Mouse (Mus musculus): ENCODE data around the gene Galnt4. TPM values are rescaled to one million over a fixed set of nuclear protein-coding genes. Genes with fewer than 3 reads are reported as not detected.

The Galnt4 gene
- polyA plus RNA-seq, 3 experiments from 2014 or later, result 2.6 to 3.4 (median 3.4) TPM

DNA sequence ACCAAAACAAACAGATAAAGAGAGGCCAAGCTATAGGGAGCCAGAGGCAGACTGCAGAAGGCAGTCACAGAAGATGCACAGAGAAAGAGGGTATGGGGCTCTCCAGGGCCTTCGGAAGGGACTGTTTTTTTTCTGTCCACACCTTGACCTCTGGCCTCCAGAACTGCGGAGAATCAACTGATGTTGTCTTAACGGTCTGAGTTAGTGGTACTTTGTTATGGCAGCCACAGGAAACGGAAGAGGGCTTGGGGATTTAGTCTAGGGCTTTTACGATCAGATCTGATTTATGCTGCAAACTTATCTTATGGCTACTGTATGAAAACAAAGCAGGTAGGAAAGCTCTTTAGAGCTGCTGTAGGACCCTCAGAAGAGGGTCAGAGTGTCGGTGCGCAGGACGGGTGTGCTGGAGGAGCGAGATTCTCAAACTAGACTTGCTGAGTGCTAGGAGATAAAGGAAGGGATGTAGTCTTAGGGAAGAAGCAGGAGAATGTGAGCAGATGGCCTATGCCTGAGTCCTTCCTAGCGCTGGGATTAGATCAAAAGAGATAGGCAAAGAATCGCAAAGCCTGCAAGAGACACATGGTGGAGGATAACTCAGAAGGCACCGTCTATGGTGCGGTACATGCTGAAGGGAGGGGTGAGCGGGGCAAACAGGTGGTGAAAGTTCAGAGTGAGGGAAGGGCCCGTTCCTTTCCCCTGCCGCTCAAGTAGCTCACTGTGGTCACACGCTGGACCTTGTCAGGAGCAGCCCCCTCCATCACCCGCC lies 7.7 kb downstream of the Galnt4 start:
- ATAC-seq, result no peak

DNA sequence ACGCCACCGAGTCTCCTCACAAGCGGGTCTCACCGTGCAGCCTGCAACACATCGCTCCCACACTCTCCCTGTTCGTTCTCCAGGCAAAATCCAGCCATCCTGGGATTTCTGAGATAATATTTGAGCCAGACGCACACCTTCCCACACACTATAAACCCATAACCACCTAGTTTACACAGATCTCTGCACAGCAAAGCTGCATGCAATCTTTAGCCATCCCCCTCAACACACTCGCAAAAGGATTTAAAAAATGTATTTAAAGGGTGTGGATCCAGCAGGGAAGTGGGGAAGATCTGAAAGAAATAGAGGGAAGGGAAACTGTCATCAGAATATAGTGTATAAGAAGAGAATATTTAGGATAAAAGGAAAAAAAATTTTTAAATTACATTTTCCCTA lies 8.3 kb downstream of the Galnt4 start:
- ATAC-seq, result no peak

DNA sequence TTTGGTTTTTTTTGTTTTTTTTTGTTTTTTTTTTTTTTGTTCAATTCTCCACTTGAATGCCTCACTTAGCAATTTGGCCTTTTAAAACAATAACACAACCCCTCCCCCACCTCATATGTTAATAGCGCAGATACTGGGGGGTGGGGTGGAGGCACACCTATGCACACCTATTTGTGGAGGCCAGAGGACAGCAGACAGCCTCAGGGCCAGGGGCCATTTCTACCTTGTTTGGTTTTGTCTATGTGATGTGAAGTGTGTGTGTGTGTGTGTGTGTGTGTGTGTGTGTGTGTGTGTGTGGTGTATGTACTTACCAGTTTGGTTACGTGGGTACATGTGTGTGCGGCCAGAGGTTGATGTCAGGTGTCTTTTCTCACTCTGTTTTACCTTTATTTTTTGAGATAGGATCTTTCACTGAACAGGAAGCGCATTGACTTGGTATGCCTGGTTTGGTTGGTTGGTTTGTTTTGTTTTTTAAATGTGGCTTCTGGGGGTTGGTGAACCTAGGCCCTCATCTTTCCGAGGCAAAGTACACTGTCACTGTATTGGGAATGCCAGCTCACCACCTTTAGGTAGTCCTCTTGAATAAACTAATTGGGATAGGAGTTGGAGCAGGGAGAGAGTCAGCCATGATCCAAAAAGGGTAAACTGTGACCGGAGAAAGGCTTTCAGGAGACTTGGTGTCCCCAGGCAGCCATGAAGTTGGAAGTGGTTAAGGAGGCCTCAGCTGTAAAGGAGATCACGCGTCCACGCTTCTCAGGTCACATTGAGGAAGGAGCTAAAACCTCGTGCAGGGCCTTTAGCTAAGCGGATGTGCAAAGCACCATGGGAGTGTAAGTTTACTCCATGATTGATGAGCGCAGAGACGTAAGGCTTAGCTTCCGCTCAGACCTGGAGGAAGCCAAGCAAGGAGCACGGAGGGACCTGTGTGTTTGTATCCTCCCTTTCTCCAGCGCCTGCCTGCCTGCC lies 9.0 kb downstream of the Galnt4 start:
- ATAC-seq, result peak; percentile 65

DNA sequence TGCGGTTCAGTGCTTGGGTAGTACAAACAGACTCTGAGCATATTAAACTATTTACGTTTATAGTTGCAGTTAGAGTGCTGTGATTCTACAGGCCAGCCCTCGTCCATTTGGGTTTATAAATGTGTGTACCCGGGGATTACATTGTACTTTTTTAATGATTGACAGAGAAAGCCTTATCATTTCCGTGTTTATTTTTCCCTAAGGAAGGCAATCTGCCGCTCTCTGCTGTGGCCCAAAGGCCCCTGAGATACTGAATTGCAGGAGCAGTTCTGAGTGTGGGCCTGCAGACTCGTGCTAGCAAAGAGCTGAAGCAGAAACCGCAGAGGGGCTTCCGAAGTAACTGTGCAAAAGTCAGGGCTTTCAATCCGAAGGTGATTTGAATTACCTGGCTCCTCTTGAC lies 9.9 kb downstream of the Galnt4 start:
- ATAC-seq, result no peak

GRCm38 (mm10) chr10:99118697-99119096 lies 10.7 kb downstream of the Galnt4 start:
- ATAC-seq, result no peak

- ATAC-seq, result no peak
Measured at GRCm38 (mm10) chr10:99119471-99119870, 11.5 kb downstream of the Galnt4 start.

- ATAC-seq, result no peak
Measured at GRCm38 (mm10) chr10:99126225-99126624, 18.3 kb downstream of the Galnt4 start, which contains the start of gene Phxr2. Gene Phxr2, minus strand, starts transcription at chr10:99126325.

GRCm38 (mm10) chr10:99126954-99127353 lies 19.0 kb downstream of the Galnt4 start:
- ATAC-seq, result peak; percentile 81

GRCm38 (mm10) chr10:99127691-99128261 lies 19.8 kb downstream of the Galnt4 start:
- peak; percentile 51 for ATAC-seq

DNA sequence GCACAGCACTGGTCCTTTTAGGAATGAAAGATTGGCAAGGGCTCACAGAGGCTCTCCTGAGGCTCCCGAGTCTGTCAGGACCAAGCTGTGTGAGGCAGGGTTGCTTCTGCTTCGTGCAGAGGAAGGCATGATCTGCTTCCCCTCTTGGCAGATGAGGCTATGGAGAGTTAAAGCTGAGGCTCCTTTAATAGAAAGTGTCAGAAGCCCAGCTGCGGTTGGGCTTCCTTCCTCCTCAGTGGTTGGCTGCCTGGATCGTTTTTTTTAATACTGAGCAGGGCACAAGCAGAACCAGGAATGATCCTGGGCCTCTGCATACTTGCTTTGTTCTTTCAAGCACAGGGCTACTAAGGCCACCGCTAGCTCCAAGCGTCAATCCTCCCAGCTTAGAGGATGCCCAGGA lies 22.7 kb downstream of the Galnt4 start:
- no peak for ATAC-seq

GRCm38 (mm10) chr10:99131298-99131697 lies 23.3 kb downstream of the Galnt4 start:
- ATAC-seq, result no peak

DNA sequence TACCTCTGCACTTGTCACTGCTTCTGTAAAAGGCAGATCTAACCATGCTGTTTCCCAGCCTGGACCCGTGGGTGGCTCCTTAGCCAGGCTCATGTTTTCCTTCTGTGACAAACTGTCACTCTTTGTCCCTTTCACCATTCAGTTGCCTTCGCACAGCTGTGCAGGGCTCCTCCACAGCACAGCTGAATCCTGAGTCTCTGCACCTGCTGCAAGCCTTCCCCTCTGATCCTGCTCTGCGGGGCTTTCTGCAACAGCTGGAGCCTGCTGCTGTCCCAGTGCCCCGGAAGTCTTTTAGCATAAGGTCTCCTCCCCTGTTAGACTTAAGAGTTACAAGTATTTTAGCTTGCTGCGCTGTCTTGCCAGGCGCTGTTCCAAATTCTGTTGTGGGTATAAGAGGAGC lies 24.2 kb downstream of the Galnt4 start:
- ATAC-seq, result peak; percentile 30

- no peak for ATAC-seq
Measured at GRCm38 (mm10) chr10:99132595-99133272, 24.8 kb downstream of the Galnt4 start.

- no peak for ATAC-seq
Measured at GRCm38 (mm10) chr10:99133321-99133875, 25.4 kb downstream of the Galnt4 start.

DNA sequence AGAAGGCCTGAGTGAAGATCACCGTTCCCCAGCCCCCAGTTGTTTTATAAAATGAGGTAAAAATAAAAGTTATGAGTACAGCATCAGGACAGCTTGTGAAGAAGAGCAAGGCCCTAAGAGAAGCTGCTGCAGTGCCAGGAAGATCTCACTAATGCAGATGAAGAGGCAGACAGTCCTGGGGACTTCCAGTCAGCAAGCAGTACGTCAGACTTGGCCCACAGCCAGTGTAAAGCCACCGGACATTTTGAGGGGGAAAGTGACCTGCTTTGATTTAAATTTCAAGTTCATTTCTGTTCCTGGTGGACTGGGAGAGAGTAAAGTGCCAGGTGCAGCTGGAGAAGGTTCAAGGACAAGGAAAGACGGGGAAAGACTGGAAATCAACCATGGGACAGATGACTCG lies 28.4 kb downstream of the Galnt4 start:
- ATAC-seq, result no peak

DNA sequence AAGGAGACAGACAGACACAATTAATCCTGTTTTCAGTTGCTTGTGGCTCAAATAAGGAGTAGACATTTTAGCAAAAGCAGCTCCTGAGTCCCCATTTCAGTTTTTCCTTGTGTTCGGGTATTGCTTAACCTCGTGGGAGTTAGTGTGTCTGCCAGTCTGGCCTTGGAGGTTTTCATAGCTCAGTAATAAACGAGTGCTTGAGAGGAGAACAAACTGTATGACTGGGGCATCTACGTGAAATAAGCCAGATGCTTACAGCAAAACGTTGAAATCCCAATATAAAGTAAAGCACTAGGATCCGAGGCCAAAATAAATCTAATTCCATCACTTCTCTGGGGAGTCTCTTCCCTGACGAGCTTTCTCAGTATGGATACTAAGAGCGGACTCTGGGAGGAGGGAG lies 37.7 kb downstream of the Galnt4 start:
- no peak for ATAC-seq

GRCm38 (mm10) chr10:99146596-99146995 lies 38.6 kb downstream of the Galnt4 start:
- ATAC-seq, result no peak

DNA sequence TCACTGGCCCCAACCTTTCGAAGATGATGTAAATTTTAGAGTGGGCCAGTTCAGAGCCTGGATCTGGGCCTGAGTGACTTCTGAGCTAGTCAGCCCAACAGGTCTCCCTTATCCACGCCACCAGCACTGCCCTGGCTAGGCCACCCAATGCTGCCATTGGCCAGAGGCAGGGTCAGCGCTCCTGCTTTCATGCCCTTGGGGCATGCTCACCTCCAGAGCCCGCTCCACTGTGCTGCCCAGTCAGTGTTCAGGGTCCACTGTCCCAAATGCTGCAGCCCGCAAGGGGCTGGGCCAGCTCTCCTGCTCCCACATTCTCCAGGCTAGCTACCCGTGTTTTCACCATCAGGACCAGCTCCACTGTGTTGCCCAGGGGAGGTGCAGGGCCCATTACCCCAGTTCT lies 42.1 kb downstream of the Galnt4 start:
- ATAC-seq, result no peak

GRCm38 (mm10) chr10:99151580-99151979 lies 43.6 kb downstream of the Galnt4 start:
- ATAC-seq, result no peak

DNA sequence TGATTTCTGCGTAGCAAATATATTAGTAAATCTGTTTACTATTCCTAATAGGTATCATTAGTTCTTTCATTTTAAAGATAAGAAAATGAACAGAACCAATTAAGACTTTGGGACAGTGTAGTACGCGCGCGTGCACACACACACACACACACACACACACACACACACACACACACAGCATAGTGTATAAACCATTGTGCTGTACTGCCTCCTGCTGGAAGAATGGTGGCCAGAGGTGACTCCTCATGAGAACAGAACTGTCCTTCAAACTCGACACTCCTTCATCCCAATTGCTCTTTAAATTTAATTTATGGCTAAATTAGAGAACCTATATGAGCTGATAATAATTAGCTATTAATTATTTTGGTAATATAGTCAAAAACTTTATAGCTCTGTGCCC lies 44.1 kb downstream of the Galnt4 start:
- no peak for ATAC-seq

GRCm38 (mm10) chr10:99154635-99155034 lies 46.7 kb downstream of the Galnt4 start:
- ATAC-seq, result no peak

DNA sequence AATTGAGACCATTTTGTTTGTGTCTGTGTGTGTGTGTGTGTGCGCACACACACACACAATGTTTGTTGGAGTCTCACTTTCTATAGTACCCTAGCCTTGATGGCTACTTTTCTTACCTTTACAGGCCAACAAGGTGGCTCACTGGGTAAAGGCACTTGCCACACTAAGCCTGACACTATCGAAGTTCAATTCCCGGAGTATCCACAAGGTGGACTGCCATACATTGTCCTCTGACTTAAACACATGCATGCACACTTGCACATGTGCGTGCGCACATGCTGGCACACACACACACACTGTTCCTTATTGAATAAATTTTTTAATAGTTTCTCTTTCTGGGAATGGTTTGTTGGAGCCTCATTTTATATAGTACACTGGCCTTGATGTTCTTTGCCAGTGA lies 48.8 kb downstream of the Galnt4 start:
- ATAC-seq, result no peak

All from inflammation-experienced regulatory T-cells, adult 6 months (primary cell).